Mouse (Mus musculus) liver, embryonic 14.5 days (tissue): ENCODE data around the gene Xpnpep1. TPM values are rescaled to one million over a fixed set of nuclear protein-coding genes. Genes with fewer than 3 reads are reported as not detected.

Experiments
- ATAC-seq: fragments of 200-750 bp; cut with Nextera tagmentation; 2 replicates; pipeline ENCODE4 v1.8.0; 2017; ENCODE audit warnings: moderate number of reproducible peaks, mild to moderate bottlenecking, moderate library complexity; ENCODE audit not compliant: insufficient read depth
- DNase-seq, 3 experiments: peaks; one replicate each; pipeline ENCODE4 v3.0.0-alpha.2; 2012 to 2013; ENCODE audit warnings: low read depth in 3 of 3, low spot score in 3 of 3
- H3K27ac ChIP-seq: fragments of 300-500 bp; sonication (generic); 2 replicates; pipeline ENCODE4 v1.5.1; 2014; ENCODE audit warnings: moderate library complexity, mild to moderate bottlenecking, control low read depth, inconsistent platforms
- H3K27me3 ChIP-seq: fragments of 300-500 bp; sonication (generic); 2 replicates; pipeline ENCODE4 v1.6.1; 2014; ENCODE audit warnings: mild to moderate bottlenecking, low read length, moderate library complexity; ENCODE audit not compliant: control insufficient read depth, insufficient read depth
- H3K36me3 ChIP-seq: fragments of 300-500 bp; sonication (generic); replicated peaks from 2 replicates; pipeline ENCODE4 v1.6.1; 2014; ENCODE audit warnings: low read depth; ENCODE audit not compliant: control insufficient read depth, insufficient read depth
- H3K4me1 ChIP-seq, 2 experiments: fragments of 200-500 bp in 1 of 2; fragments of 300-500 bp in 1 of 2; sonication (generic) in 1 of 2; replicated peaks; 2 replicates each; pipeline ENCODE4 v1.6.1; 2012 to 2014; ENCODE audit warnings: antibody characterized with exemption in 1 of 2, inconsistent platforms in 1 of 2, low read length in 1 of 2; ENCODE audit not compliant: control insufficient read depth in 2 of 2, insufficient read depth in 2 of 2
- H3K4me2 ChIP-seq: fragments of 300-500 bp; sonication (generic); 2 replicates; pipeline ENCODE4 v1.6.1; 2014; ENCODE audit warnings: low read depth, mild to moderate bottlenecking, control low read depth, moderate library complexity
- H3K4me3 ChIP-seq, 2 experiments: fragments of 200-500 bp in 1 of 2; fragments of 300-500 bp in 1 of 2; sonication (generic) in 1 of 2; 2 replicates each; pipeline ENCODE4 v1.5.1; 2012 to 2014; ENCODE audit warnings: low read depth in 2 of 2, low read length in 2 of 2, mild to moderate bottlenecking in 2 of 2, control low read depth in 1 of 2, inconsistent platforms in 1 of 2, moderate library complexity in 1 of 2; ENCODE audit not compliant: insufficient read depth in 1 of 2
- H3K9ac ChIP-seq: fragments of 300-500 bp; sonication (generic); replicated peaks from 2 replicates; pipeline ENCODE4 v1.6.1; 2014; ENCODE audit warnings: mild to moderate bottlenecking, control low read depth, moderate library complexity
- H3K9me3 ChIP-seq: fragments of 300-500 bp; sonication (generic); 2 replicates; pipeline ENCODE4 v1.6.1; 2016; ENCODE audit warnings: low read length, mixed read lengths; ENCODE audit not compliant: control insufficient read depth
- CTCF ChIP-seq: IDR thresholded peaks from 2 replicates; pipeline ENCODE4 v1.5.1; 2016; ENCODE audit warnings: antibody characterized with exemption, low read depth, control low read depth
- EP300 ChIP-seq: IDR thresholded peaks from 2 replicates; pipeline ENCODE4 v1.6.1; 2016; ENCODE audit warnings: antibody characterized with exemption, low read depth
- WGBS: fragments of 180-500 bp; shearing (Covaris S2); extraction: QIAGEN DNeasy Blood & Tissue Kit; methylation state at CpG from one replicate; pipeline ENCODE4 v1.1.7; 2014; ENCODE audit not compliant: insufficient replicate concordance; 5-methylcytosine and 5-hydroxymethylcytosine counted together
- polyA plus RNA-seq, 2 experiments: library from polyadenylated mRNA; depleted of rRNA in 1 of 2; stranded (reverse) in 1 of 2; unstranded in 1 of 2; fragments of >200 nt; fragmentation: Nextera tagmentation in 1 of 2; extraction: Ambion mirVana in 1 of 2; gene quantifications; 2 replicates each; pipeline versions ENCODE4 v1.2.1 to v1.2.3; 2012 to 2014

Xpnpep1 gene
- polyA plus RNA-seq, 2 experiments: 51.9 to 93.9 TPM

DNA sequence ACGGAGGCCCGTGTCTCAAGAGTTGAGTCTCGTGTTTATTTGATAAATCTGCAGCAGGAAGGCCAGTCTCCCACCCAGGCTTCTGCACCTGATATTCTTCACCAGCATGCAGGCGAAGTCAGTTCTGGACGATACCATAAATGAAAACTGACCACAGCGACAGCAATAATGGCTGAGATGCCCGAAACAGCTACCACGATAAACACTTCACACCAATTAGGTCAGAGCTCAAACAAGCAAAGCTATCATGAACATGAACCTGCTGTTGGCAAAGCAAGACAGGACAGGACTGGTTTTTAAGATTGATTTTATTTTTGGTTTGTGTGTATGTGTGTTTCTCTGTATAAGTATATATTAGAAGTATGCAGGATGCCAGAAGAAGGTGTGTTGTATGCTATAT, 42.8 kb upstream of the Xpnpep1 start:
- no peaks in the 10 kb centered on the region for H3K36me3 ChIP-seq
- no peaks in the 10 kb centered on the region for H3K27me3 ChIP-seq
- DNase-seq (no peak), ATAC-seq (no peak)
- H3K9ac ChIP-seq: no peak overlapping the region
- no peak overlapping the region for H3K4me3 ChIP-seq
- H3K9me3 ChIP-seq: no peaks in the 10 kb centered on the region
- H3K4me1 ChIP-seq: peaks cover 0 to 6% of the 10 kb centered on the region in 2 experiments; a peak in 2 of 4 replicates
- no peak overlapping the region for H3K4me2 ChIP-seq
- TF ChIP-seq EP300 (no peak), CTCF (no peak)
- WGBS: 64% methylated on average over 8 of the region's 8 CpGs
- H3K27ac ChIP-seq: no peak overlapping the region

DNA sequence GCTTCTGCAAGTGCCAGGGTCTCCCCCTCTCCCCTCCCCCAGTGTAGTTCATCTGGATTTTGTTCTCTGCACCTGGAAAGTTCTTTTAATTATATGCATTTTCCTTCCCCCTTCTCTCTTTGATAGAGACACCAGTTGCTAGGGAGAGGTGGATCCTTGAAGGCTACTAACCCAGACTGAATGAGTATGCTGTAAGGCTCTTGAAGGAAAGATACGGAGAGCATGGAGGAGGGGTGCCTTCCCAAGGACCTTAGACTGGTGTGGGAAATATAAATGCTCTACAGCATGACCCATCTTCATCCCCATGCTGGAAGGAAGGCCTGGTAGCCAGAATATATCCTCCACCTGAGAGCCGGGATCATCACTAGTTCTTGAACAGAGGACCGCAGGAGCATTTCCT, 41.3 kb upstream of the Xpnpep1 start:
- Histone ChIP-seq H3K9me3 (no peaks in the 10 kb centered on the region), H3K36me3 (no peaks in the 10 kb centered on the region), H3K4me1 (peaks cover 0 to 3% of the 10 kb centered on the region in 2 experiments; a peak in 2 of 4 replicates), H3K27ac (no peak overlapping the region), H3K4me3 (no peak overlapping the region), H3K27me3 (no peaks in the 10 kb centered on the region), H3K9ac (no peak overlapping the region), H3K4me2 (no peak overlapping the region)
- TF ChIP-seq EP300: no peak
- no peak for TF ChIP-seq CTCF
- ATAC-seq: no peak
- 58% methylated on average over 3 of the region's 3 CpGs for WGBS
- no peak for DNase-seq

- Histone ChIP-seq H3K4me2 (no peak overlapping the region), H3K4me1 (peaks cover 0 to 3% of the 10 kb centered on the region in 2 experiments; a peak in 2 of 4 replicates), H3K9ac (no peak overlapping the region), H3K9me3 (no peaks in the 10 kb centered on the region), H3K4me3 (no peak overlapping the region), H3K36me3 (no peaks in the 10 kb centered on the region), H3K27ac (no peak overlapping the region), H3K27me3 (no peaks in the 10 kb centered on the region)
- ATAC-seq (no peak), DNase-seq (no peak)
- no peak for TF ChIP-seq CTCF
- TF ChIP-seq EP300: no peak
- WGBS: 28% methylated on average over 6 of the region's 6 CpGs
Observed at GRCm38 (mm10) chr19:53080921-53081320, 40.9 kb upstream of the Xpnpep1 start.

DNA sequence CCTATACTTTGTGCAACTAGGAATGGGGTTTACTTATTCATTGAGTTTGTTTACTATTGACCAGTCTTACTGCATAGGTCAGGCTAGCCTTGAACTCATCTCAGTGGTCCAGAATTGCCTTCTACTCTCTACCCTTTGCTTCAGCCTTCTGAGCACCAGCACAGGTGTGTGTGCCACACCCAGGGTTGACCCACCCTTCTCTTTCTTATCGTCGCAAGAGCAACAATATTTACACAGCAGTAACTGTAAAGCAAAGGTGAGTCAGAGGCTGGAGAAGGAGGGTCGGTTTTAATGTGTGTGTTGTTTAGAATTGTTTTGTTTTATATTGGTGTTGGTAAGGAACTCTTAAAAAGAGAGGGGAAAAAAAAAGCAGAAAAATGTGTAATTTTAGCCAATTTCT, 40.5 kb upstream of the Xpnpep1 start:
- H3K27me3 ChIP-seq: no peaks in the 10 kb centered on the region
- H3K36me3 ChIP-seq: no peaks in the 10 kb centered on the region
- H3K4me3 ChIP-seq: no peak overlapping the region
- ATAC-seq (no peak), DNase-seq (no peak)
- H3K9me3 ChIP-seq: no peaks in the 10 kb centered on the region
- peaks cover 0 to 3% of the 10 kb centered on the region in 2 experiments; a peak in 2 of 4 replicates for H3K4me1 ChIP-seq
- H3K4me2 ChIP-seq: no peak overlapping the region
- no peak overlapping the region for H3K27ac ChIP-seq
- no peak overlapping the region for H3K9ac ChIP-seq
- no peak for TF ChIP-seq EP300
- no peak for TF ChIP-seq CTCF
- 32% methylated on average over 3 of the region's 3 CpGs for WGBS

GRCm38 (mm10) chr19:53080026-53080425, 40.0 kb upstream of the Xpnpep1 start:
- DNase-seq: no peak

More at GRCm38 (mm10) chr19:53080026-53080425, 40.0 kb upstream of the Xpnpep1 start:
- H3K36me3 ChIP-seq: no peaks in the 10 kb centered on the region
- 63% methylated on average over 11 of the region's 11 CpGs for WGBS
- H3K4me3 ChIP-seq: no peak overlapping the region
- H3K27me3 ChIP-seq: no peaks in the 10 kb centered on the region
- H3K4me1 ChIP-seq: peaks cover 0 to 3% of the 10 kb centered on the region in 2 experiments; a peak in 2 of 4 replicates
- no peak for TF ChIP-seq EP300
- no peak for TF ChIP-seq CTCF
- no peak overlapping the region for H3K9ac ChIP-seq
- H3K4me2 ChIP-seq: no peak overlapping the region
- ATAC-seq: no peak
- no peaks in the 10 kb centered on the region for H3K9me3 ChIP-seq
- H3K27ac ChIP-seq: no peak overlapping the region
